Mouse (Mus musculus) midbrain, embryonic 10.5 days (tissue): ENCODE results near the gene Tekt4. TPM values are rescaled to one million over a fixed set of nuclear protein-coding genes. Genes with fewer than 3 reads are reported as not detected.

Experiments used
- DNase-seq: peaks from one replicate; pipeline ENCODE4 v3.0.0-alpha.2; 2017; ENCODE audit warnings: low spot score
- H3K27ac ChIP-seq: fragments of 300-500 bp; sonication (generic); replicated peaks from 2 replicates; pipeline ENCODE4 v1.5.1; 2016; ENCODE audit warnings: mild to moderate bottlenecking
- H3K27me3 ChIP-seq: fragments of 300-500 bp; sonication (generic); 2 replicates; pipeline ENCODE4 v1.6.1; 2016; ENCODE audit warnings: low read depth, mild to moderate bottlenecking; ENCODE audit not compliant: poor library complexity, severe bottlenecking
- H3K36me3 ChIP-seq: fragments of 300-500 bp; sonication (generic); 2 replicates; pipeline ENCODE4 v1.6.1; 2016; ENCODE audit warnings: mild to moderate bottlenecking, moderate library complexity
- H3K4me1 ChIP-seq: fragments of 300-500 bp; sonication (generic); 2 replicates; pipeline ENCODE4 v1.6.1; 2016
- H3K4me3 ChIP-seq: fragments of 300-500 bp; sonication (generic); 2 replicates; pipeline ENCODE4 v1.5.1; 2016; ENCODE audit warnings: mild to moderate bottlenecking, moderate library complexity
- H3K9me3 ChIP-seq: fragments of 300-500 bp; sonication (generic); replicated peaks from 2 replicates; pipeline ENCODE4 v1.6.1; 2016; ENCODE audit warnings: mild to moderate bottlenecking
- WGBS: fragments of 180-500 bp; shearing (Covaris S2); methylation state at CpG from one replicate; pipeline ENCODE4 v1.1.7; 2016; 5-methylcytosine and 5-hydroxymethylcytosine counted together
- polyA plus RNA-seq: library from polyadenylated mRNA; unstranded; fragments of >200 nt; fragmentation: Nextera tagmentation; extraction: Ambion mirVana; gene quantifications from 2 replicates; pipeline ENCODE4 v1.2.1, GENCODE M21; 2016

Tekt4 gene
- polyA plus RNA-seq, 1 experiment from 2014 or later = 0.38 TPM

DNA sequence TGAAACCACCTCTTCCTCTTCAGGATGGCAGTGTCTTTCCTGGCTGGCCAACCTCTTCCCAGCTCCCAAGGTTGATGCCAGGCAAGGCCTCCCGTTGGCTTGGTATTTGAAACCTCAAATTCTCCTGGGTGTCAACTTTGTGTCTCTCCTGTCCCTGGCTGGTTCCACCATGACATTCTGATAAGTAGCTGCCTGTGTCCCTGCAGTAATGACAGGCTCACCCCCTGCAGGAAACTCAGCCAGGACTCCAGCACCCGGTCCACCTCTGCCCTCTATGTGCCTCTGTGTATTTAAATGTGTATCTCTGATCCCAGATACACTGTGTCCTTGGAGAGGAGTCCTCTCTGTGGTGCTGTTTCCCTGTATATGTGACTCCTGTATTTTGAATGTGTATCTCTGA is 11.8 kb downstream of the Tekt4 start:
- Histone ChIP-seq H3K9me3 (no peaks in the 10 kb centered on the region), H3K36me3 (no peaks in the 10 kb centered on the region), H3K27ac (no peak overlapping the region), H3K4me3 (no peak overlapping the region), H3K4me1 (peaks cover 25% of the 10 kb centered on the region), H3K27me3 (peaks cover 8% of the 10 kb centered on the region; the same call in 1 of the 2 replicates)
- no peak for DNase-seq
- WGBS = 84% methylated on average over 2 of the region's 2 CpGs

- H3K27me3 ChIP-seq = peaks cover 22% of the 10 kb centered on the region
Observed at GRCm38 (mm10) chr17:25467781-25468180, 13.4 kb downstream of the Tekt4 start.

DNA sequence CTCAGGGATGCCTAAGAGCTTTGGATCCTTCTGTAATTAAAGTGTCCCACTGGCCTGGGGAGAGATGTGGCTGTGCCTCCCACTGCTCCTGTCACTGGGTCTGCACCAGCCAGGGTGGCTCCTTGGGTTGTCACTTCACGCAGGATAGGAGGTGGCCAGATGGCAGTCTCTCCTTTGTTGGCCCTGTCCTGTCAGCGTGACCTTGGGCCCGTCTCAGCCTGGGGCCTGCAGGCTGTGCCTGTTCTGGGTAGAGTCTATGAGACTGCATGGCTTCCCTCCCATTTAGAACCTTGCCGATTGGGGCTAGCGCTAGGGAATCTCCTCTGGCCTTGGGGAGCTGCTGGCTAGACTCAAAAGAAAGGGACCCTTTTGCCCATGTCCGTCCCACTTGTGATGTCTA is 13.9 kb downstream of the Tekt4 start:
- no peak for DNase-seq
- no peak overlapping the region for H3K27ac ChIP-seq
- WGBS = 78% methylated on average over 6 of the region's 6 CpGs

More at GRCm38 (mm10) chr17:25467781-25468180, 13.4 kb downstream of the Tekt4 start:
- 79% methylated on average over 6 of the region's 6 CpGs for WGBS
- no peak for DNase-seq
- no peaks in the 10 kb centered on the region for H3K36me3 ChIP-seq
- H3K4me3 ChIP-seq = no peak overlapping the region
- no peak overlapping the region for H3K27ac ChIP-seq
- peaks cover 23% of the 10 kb centered on the region for H3K4me1 ChIP-seq
- no peaks in the 10 kb centered on the region for H3K9me3 ChIP-seq

DNA sequence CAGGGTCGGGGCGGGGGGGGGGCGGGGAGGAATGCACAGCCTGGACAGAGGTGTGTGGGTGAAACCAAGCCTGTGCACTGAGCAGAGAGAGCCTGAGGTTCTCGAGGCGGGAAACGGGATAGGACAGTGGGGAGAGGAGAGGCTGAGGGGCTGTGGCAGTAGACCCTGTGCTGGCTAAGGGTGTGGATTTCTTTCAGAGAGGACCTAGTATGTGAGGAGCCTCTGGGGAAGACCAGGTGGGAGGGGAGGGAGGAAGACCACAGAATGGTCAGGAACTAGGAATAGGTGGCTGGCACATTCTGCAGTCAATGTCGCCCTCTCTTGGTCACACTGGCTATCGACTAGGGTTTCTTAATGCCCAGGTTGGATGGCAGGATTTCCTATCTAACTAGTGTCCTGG is 15.4 kb downstream of the Tekt4 start:
- 29% methylated on average over 8 of the region's 8 CpGs for WGBS
- peaks cover 42% of the 10 kb centered on the region for H3K27me3 ChIP-seq
- no peaks in the 10 kb centered on the region for H3K9me3 ChIP-seq
- H3K36me3 ChIP-seq = no peaks in the 10 kb centered on the region
- no peak overlapping the region for H3K27ac ChIP-seq
- peaks cover 24% of the 10 kb centered on the region for H3K4me1 ChIP-seq
- peak; percentile 71 for DNase-seq
- no peak overlapping the region for H3K4me3 ChIP-seq

More for the DNA sequence above, 13.9 kb downstream of the Tekt4 start:
- Histone ChIP-seq H3K36me3 (no peaks in the 10 kb centered on the region), H3K27me3 (peaks cover 27% of the 10 kb centered on the region), H3K4me3 (no peak overlapping the region), H3K9me3 (no peaks in the 10 kb centered on the region), H3K4me1 (peaks cover 20% of the 10 kb centered on the region)

GRCm38 (mm10) chr17:25471418-25471817 is 17.0 kb downstream of the Tekt4 start:
- 48% methylated on average over 8 of the region's 8 CpGs for WGBS
- Histone ChIP-seq H3K36me3 (no peaks in the 10 kb centered on the region), H3K4me1 (peaks cover 31% of the 10 kb centered on the region), H3K27ac (no peak overlapping the region), H3K27me3 (peaks cover 55% of the 10 kb centered on the region), H3K9me3 (no peaks in the 10 kb centered on the region), H3K4me3 (peak overlapping the region; percentile 16; the same call in 1 of the 2 replicates)
- peak; percentile 31 for DNase-seq

GRCm38 (mm10) chr17:25472044-25472443 is 17.6 kb downstream of the Tekt4 start:
- Histone ChIP-seq H3K27ac (no peak overlapping the region), H3K4me1 (peaks cover 36% of the 10 kb centered on the region), H3K36me3 (no peaks in the 10 kb centered on the region), H3K9me3 (no peaks in the 10 kb centered on the region), H3K4me3 (no peak overlapping the region), H3K27me3 (peaks cover 61% of the 10 kb centered on the region)
- 61% methylated on average over 14 of the region's 14 CpGs for WGBS
- no peak for DNase-seq

DNA sequence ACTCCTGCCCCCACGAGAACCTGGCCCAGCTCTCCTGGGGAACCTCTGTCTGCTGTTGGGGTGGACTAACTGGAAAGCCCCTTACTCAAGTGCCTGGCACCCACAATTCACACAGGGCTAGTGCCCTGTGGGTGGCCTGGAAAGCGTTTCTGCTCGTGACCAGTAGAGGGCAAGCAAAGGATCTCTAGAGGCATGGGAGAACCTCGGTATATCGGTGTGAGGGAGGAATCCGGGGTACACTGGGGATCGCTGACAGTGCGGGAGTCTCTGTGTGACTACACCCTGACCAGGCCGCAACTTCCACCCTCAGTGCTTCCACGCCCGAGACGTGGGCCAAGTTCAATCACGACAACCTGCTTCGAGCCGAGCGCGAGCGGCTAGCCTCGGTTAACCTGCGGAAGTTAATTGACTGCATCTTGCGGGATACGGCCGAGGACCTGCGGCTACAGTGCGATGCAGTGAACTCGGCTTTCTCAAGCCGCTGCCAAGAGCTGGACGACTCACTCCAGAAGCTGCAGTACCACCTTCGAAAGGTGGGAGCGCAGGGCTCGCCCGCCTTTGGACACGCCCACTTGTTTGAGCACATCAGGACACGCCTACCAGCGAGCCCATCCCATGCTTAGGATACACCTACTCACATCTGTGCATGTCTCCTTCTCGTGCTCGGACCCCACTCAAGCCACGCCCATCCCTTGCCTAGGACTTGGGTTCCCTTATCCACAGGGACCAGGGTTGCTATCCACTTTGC is 20.1 kb downstream of the Tekt4 start:
- H3K4me3 ChIP-seq = peak overlapping the region; percentile 53
- 2% methylated on average over 38 of the region's 38 CpGs for WGBS
- H3K36me3 ChIP-seq = no peaks in the 10 kb centered on the region
- H3K27me3 ChIP-seq = peaks cover 80% of the 10 kb centered on the region
- no peak overlapping the region for H3K27ac ChIP-seq
- peaks cover 36% of the 10 kb centered on the region for H3K4me1 ChIP-seq
- no peaks in the 10 kb centered on the region for H3K9me3 ChIP-seq
- DNase-seq = peak; percentile 72

GRCm38 (mm10) chr17:25475946-25476744 is 21.7 kb downstream of the Tekt4 start:
- Histone ChIP-seq H3K27me3 (peaks cover 85% of the 10 kb centered on the region), H3K9me3 (no peaks in the 10 kb centered on the region), H3K4me3 (no peak overlapping the region), H3K36me3 (no peaks in the 10 kb centered on the region), H3K4me1 (peaks cover 38% of the 10 kb centered on the region), H3K27ac (no peak overlapping the region)
- peak; percentile 66 for DNase-seq
- WGBS = 43% methylated on average over 19 of the region's 19 CpGs

DNA sequence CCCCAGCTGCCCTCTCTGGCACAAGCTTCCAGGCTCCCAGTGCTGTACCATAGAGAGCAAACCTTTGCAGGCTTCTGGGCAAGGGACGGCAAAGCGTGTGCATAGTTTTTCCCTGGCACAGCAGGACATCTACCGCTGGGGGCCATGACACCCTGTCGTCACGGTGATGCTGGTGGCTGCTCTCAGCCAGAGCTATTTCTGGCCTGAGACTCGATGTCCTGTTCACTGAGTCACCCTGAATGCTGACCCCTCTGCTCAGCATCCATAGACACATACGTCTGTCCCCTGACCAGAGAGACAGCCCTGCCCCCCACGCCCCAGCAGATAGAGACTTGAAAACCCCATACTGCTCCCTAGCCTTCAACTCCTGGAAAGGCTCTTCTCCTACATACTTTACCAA is 25.7 kb downstream of the Tekt4 start:
- no peaks in the 10 kb centered on the region for H3K36me3 ChIP-seq
- no peak overlapping the region for H3K27ac ChIP-seq
- peaks cover 49% of the 10 kb centered on the region for H3K27me3 ChIP-seq

DNA sequence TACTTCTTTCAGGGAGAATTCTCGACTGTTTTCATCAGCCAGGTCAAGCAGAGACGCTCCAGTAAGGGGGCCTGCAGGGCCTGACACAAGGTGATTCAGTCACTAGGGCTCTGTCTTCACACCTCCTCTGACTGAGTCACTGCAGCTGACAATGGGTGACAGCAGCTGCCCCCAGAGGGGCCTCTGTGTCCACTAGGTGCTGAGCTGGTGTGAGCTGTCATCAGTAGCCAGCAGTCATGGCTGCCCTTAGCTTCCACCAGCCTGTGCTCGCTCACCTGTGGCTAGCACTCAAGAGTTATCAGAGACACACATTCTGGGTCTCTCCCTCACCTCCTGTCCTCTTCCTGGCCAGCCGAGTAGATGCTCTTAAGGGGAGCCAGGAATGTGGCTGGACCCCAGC is 26.4 kb downstream of the Tekt4 start:
- peaks cover 19% of the 10 kb centered on the region for H3K4me1 ChIP-seq

More for the DNA sequence above, 25.7 kb downstream of the Tekt4 start:
- no peak for DNase-seq
- H3K4me3 ChIP-seq = no peak overlapping the region
- WGBS = 52% methylated on average over 8 of the region's 8 CpGs
- no peaks in the 10 kb centered on the region for H3K9me3 ChIP-seq
- H3K4me1 ChIP-seq = peaks cover 19% of the 10 kb centered on the region

DNA sequence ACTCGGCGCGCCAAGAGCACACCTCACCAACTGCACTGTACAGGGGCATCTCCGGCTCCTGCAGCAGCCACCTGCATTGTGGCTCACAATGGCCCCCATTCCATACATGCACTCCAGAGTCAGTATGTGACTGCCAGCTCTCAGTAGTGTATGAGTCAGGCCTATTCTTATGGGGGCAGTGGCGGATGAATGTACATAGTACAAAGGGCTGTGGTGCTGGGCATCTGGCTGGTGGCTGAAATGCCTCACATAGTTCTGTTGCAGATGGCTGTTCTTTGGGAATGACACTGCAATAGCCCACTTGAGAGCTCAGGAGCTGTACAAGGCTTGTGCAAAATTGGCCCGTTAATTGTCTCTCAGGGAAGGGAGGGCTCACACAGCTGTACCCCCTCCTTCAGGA is 27.7 kb downstream of the Tekt4 start:
- no peaks in the 10 kb centered on the region for H3K9me3 ChIP-seq
- peaks cover 33% of the 10 kb centered on the region for H3K27me3 ChIP-seq
- 91% methylated on average over 6 of the region's 6 CpGs for WGBS
- no peak overlapping the region for H3K4me3 ChIP-seq
- H3K27ac ChIP-seq = no peak overlapping the region
- peaks cover 9% of the 10 kb centered on the region for H3K4me1 ChIP-seq
- DNase-seq = no peak
- no peaks in the 10 kb centered on the region for H3K36me3 ChIP-seq

More for the DNA sequence above, 26.4 kb downstream of the Tekt4 start:
- Histone ChIP-seq H3K4me3 (no peak overlapping the region), H3K27ac (no peak overlapping the region), H3K27me3 (peaks cover 42% of the 10 kb centered on the region), H3K36me3 (no peaks in the 10 kb centered on the region), H3K9me3 (no peaks in the 10 kb centered on the region)
- WGBS = 73% methylated on average over 4 of the region's 4 CpGs
- no peak for DNase-seq

GRCm38 (mm10) chr17:25497013-25497412 is 42.6 kb downstream of the Tekt4 start, which contains the start of gene Sstr5:
Gene Sstr5 (minus strand): TSS chr17:25497288.
- no peaks in the 10 kb centered on the region for H3K36me3 ChIP-seq
- no peaks in the 10 kb centered on the region for H3K9me3 ChIP-seq
- H3K27ac ChIP-seq = peak within 1 kb of the TSS; percentile 59; the same call in 1 of the 2 replicates
- DNase-seq = peak; percentile 45
- WGBS = 1% methylated on average over 28 of the region's 28 CpGs
- peaks cover 20% of the 10 kb centered on the region for H3K4me1 ChIP-seq
- peak within 1 kb of the TSS; percentile 52 for H3K4me3 ChIP-seq
- peaks cover 62% of the 10 kb centered on the region for H3K27me3 ChIP-seq

GRCm38 (mm10) chr17:25502599-25502998 is 48.2 kb downstream of the Tekt4 start:
- Histone ChIP-seq H3K4me1 (peaks cover 6% of the 10 kb centered on the region; the same call in 1 of the 2 replicates), H3K27ac (no peak overlapping the region), H3K36me3 (no peaks in the 10 kb centered on the region), H3K4me3 (no peak overlapping the region), H3K27me3 (peaks cover 18% of the 10 kb centered on the region), H3K9me3 (no peaks in the 10 kb centered on the region)
- no peak for DNase-seq
- 84% methylated on average over 4 of the region's 4 CpGs for WGBS
